Mouse (Mus musculus) neural tube, embryonic 11.5 days (tissue): ENCODE results near the gene Spata21. TPM values are rescaled to one million over a fixed set of nuclear protein-coding genes. Genes with fewer than 3 reads are reported as not detected.

Experiments used
- ATAC-seq: fragments of 200-750 bp; cut with Nextera tagmentation; 2 replicates; pipeline ENCODE4 v1.8.0; 2017; ENCODE audit warnings: moderate number of reproducible peaks, mild to moderate bottlenecking, moderate TSS enrichment, moderate library complexity; ENCODE audit not compliant: insufficient read depth, low FRiP score, low TSS enrichment
- DNase-seq: peaks from one replicate; pipeline ENCODE4 v3.0.0-alpha.2; 2015; ENCODE audit warnings: low spot score
- H3K27ac ChIP-seq: fragments of 300-500 bp; sonication (generic); 2 replicates; pipeline ENCODE4 v1.5.1; 2014; ENCODE audit warnings: low read depth, mild to moderate bottlenecking, low read length
- H3K27me3 ChIP-seq: fragments of 300-500 bp; sonication (generic); 2 replicates; pipeline ENCODE4 v1.6.1; 2014; ENCODE audit warnings: mild to moderate bottlenecking, low read length, mixed read lengths; ENCODE audit not compliant: control insufficient read depth, insufficient read depth
- H3K36me3 ChIP-seq: fragments of 300-500 bp; sonication (generic); 2 replicates; pipeline ENCODE4 v1.6.1; 2014; ENCODE audit warnings: mild to moderate bottlenecking, low read length, moderate library complexity, mixed read lengths; ENCODE audit not compliant: control insufficient read depth, insufficient read depth
- H3K4me1 ChIP-seq: fragments of 300-500 bp; sonication (generic); 2 replicates; pipeline ENCODE4 v1.6.1; 2014; ENCODE audit warnings: low read length, mixed read lengths; ENCODE audit not compliant: control insufficient read depth, insufficient read depth
- H3K4me2 ChIP-seq: fragments of 300-500 bp; sonication (generic); 2 replicates; pipeline ENCODE4 v1.6.1; 2014; ENCODE audit warnings: low read depth, mild to moderate bottlenecking, moderate library complexity
- H3K4me3 ChIP-seq: fragments of 300-500 bp; sonication (generic); 2 replicates; pipeline ENCODE4 v1.5.1; 2014; ENCODE audit warnings: low read depth, low read length
- H3K9ac ChIP-seq: fragments of 300-500 bp; sonication (generic); 2 replicates; pipeline ENCODE4 v1.6.1; 2014; ENCODE audit warnings: mild to moderate bottlenecking, low read length
- H3K9me3 ChIP-seq: fragments of 300-500 bp; sonication (generic); 2 replicates; pipeline ENCODE4 v1.6.1; 2016; ENCODE audit warnings: low read length; ENCODE audit not compliant: control insufficient read depth
- WGBS: fragments of 180-500 bp; shearing (Covaris S2); extraction: QIAGEN DNeasy Blood & Tissue Kit; methylation state at CpG from one replicate; pipeline ENCODE4 v1.1.7; 2014; 5-methylcytosine and 5-hydroxymethylcytosine counted together
- polyA plus RNA-seq: library from polyadenylated mRNA; unstranded; fragments of >200 nt; fragmentation: Nextera tagmentation; extraction: Ambion mirVana; gene quantifications from 2 replicates; pipeline ENCODE4 v1.2.1, GENCODE M21; 2014

The Spata21 gene
- not detected in 2 replicates for polyA plus RNA-seq

DNA sequence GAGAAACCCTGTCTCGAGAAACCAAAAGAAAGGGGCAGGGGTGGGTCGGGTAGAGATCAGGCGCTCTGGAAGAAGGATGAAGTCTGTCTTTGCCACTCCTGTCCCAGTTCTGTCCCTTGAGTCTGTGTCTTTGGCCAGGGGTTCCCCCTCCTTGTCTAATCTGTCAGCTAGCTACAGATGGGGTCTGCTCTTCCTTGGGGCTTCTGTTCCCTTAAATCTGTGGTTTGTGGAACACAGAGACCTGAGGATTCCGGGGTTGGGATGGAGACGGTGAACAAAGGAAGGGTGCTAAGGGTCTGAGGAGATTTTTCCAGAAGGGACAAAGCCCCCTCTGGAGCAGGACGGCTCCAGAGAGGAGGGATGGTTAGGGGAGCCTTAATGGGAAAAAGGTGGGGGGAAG, at the start of gene Spata21:
Gene Spata21, plus strand, starts transcription at position 301 of the 400 bp plus-strand sequence.
- ATAC-seq: no peak
- WGBS: 80% methylated on average over 6 of the region's 6 CpGs
- no peak within 1 kb of the TSS for H3K27ac ChIP-seq
- H3K4me1 ChIP-seq: no peaks in the 10 kb centered on the region
- H3K4me2 ChIP-seq: no peak within 1 kb of the TSS
- no peak for DNase-seq
- H3K9ac ChIP-seq: no peak within 1 kb of the TSS
- no peaks in the 10 kb centered on the region for H3K36me3 ChIP-seq
- no peaks in the 10 kb centered on the region for H3K27me3 ChIP-seq
- no peaks in the 10 kb centered on the region for H3K9me3 ChIP-seq
- no peak within 1 kb of the TSS for H3K4me3 ChIP-seq

DNA sequence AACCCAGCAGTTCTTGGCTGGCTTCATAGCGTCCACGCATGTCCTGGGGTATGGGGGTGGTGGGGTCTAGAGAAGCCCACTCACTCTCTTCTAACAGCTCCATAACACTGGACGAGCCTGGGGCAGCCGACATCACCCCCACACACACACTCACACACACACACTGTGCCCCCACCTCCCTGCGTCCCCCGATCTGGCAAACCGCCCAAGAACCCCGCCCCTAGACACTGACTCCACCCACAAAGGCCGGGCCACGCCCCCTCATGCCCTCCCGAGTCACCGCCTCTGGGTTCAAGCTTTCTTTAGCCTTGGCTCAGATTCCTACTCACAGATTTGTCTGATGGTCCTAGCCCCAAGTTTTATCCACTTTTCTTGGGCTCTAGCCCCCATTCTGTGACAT, 47.0 kb upstream of the Spata21 start:
- ATAC-seq (no peak), DNase-seq (no peak)
- Histone ChIP-seq H3K4me3 (no peak overlapping the region), H3K9ac (no peak overlapping the region), H3K27me3 (no peaks in the 10 kb centered on the region), H3K9me3 (no peaks in the 10 kb centered on the region), H3K27ac (no peak overlapping the region), H3K4me1 (no peaks in the 10 kb centered on the region), H3K36me3 (peaks cover 11% of the 10 kb centered on the region), H3K4me2 (no peak overlapping the region)
- 52% methylated on average over 12 of the region's 12 CpGs for WGBS

DNA sequence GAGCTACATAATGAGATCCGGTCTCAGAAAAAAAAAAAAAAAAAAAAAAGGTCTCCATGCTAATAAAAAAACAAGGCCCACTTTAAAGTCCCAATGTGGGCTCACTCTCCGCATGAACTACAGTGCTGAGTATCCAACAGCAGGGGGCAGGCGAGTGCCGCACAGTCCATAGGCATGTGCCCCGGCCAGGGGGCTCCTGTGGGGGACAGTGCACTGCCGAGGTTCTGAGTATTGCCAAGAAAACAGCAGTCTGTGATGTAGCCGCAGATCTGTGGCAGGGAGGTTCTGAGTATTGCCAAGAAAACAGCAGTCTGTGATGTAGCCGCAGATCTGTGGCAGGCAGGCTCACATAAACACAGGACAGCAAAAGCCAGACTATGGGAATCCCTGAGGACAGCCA, 43.3 kb upstream of the Spata21 start:
- Histone ChIP-seq H3K4me3 (no peak overlapping the region), H3K27ac (no peak overlapping the region), H3K9ac (no peak overlapping the region), H3K4me2 (no peak overlapping the region), H3K9me3 (no peaks in the 10 kb centered on the region), H3K36me3 (peaks cover 11% of the 10 kb centered on the region), H3K27me3 (no peaks in the 10 kb centered on the region), H3K4me1 (peaks cover 17% of the 10 kb centered on the region)
- ATAC-seq (no peak), DNase-seq (peak; percentile 83)
- WGBS: 24% methylated on average over 8 of the region's 8 CpGs

DNA sequence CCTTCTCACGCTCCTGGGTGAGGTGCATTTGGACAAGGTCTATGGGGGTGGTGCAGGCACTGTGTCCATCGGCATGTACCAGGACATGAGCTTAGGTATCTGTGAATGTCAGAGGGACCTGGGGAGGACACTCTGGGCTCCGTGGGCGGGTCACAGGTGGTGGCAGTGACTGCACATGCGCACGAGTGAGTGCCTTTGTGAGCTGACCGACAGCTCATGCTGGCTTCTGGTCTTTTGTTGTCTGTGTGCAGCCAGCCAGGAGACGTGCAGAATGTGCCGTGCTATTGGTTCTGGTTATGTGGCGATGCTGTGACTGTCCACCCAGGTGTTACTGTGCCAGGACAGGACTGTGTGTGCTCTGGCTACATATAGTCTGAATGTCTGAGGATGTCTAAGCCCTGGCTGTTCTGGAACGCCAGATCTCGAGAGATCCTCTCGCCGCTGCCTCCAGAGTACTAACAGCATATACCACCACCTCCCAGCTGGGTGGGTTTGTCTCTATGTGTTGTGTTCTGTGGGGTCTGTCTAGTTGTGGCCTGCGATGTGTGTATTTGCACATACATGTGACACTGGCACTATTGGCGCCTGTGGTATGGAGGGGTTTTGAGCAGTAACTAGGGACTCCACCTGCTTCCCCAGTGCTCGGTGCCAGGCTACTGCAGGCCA, 39.2 kb upstream of the Spata21 start:
- H3K4me2 ChIP-seq: peak overlapping the region; percentile 27
- peak overlapping the region; percentile 39 for H3K9ac ChIP-seq
- peaks cover 30% of the 10 kb centered on the region for H3K4me1 ChIP-seq
- H3K9me3 ChIP-seq: no peaks in the 10 kb centered on the region
- peak; percentile 32 for ATAC-seq
- H3K27me3 ChIP-seq: no peaks in the 10 kb centered on the region
- 45% methylated on average over 17 of the region's 17 CpGs for WGBS
- no peak overlapping the region for H3K4me3 ChIP-seq
- peak; percentile 59 for DNase-seq
- peaks cover 6% of the 10 kb centered on the region; the same call in 1 of the 2 replicates for H3K36me3 ChIP-seq
- peak overlapping the region; percentile 92 for H3K27ac ChIP-seq

DNA sequence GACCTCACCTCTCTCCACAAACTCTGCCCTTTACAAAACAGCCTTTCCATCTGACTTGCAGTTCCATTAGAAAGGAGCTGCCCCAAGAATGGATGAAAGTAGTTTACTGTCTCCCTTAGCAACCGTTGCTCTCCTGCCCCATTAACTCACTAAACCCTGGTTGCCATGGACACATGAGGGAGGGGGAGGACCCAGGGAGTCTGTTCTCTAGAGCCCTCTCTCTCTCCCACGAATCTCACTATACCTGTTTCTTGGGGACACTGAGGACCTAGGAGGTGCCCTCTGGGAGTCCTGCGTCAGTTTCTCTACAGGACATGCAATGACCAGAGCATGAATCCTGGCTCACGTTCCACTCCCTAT, 38.7 kb upstream of the Spata21 start:
- Histone ChIP-seq H3K9me3 (no peaks in the 10 kb centered on the region), H3K4me3 (no peak overlapping the region), H3K36me3 (peaks cover 6% of the 10 kb centered on the region; the same call in 1 of the 2 replicates)

DNA sequence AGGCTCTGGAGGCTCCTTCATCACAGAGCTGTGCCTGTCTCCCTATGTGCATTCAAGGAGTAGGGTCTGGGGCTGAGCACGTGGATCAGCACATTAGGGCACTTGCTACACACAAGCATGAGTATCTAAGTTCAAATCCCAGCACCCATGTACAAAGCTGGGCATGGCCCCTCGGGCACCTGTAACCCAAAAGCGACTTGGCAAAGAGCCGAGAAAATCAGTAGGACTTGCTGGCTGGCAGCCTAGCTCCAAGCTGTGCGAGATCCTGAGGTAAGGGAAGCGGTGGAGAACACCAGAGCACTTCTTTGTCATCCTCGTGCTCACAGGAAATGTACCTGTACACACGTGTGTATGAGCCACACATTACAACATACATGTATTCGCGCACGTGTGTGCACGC, 35.7 kb upstream of the Spata21 start:
- no peak overlapping the region for H3K4me2 ChIP-seq
- H3K36me3 ChIP-seq: no peaks in the 10 kb centered on the region; the same call in 1 of the 2 replicates
- ATAC-seq (no peak), DNase-seq (no peak)
- WGBS: 95% methylated on average over 12 of the region's 12 CpGs
- no peaks in the 10 kb centered on the region for H3K27me3 ChIP-seq
- no peak overlapping the region for H3K27ac ChIP-seq
- no peak overlapping the region for H3K4me3 ChIP-seq
- H3K4me1 ChIP-seq: peaks cover 31% of the 10 kb centered on the region
- H3K9ac ChIP-seq: no peak overlapping the region
- no peaks in the 10 kb centered on the region for H3K9me3 ChIP-seq

More for the DNA sequence above, 38.7 kb upstream of the Spata21 start:
- Histone ChIP-seq H3K4me2 (peak overlapping the region; percentile 27), H3K27ac (peak overlapping the region; percentile 92), H3K4me1 (peaks cover 31% of the 10 kb centered on the region), H3K9ac (peak overlapping the region; percentile 39), H3K27me3 (no peaks in the 10 kb centered on the region)
- DNase-seq (peak; percentile 85), ATAC-seq (peak; percentile 72)
- 32% methylated on average over 4 of the region's 4 CpGs for WGBS

DNA sequence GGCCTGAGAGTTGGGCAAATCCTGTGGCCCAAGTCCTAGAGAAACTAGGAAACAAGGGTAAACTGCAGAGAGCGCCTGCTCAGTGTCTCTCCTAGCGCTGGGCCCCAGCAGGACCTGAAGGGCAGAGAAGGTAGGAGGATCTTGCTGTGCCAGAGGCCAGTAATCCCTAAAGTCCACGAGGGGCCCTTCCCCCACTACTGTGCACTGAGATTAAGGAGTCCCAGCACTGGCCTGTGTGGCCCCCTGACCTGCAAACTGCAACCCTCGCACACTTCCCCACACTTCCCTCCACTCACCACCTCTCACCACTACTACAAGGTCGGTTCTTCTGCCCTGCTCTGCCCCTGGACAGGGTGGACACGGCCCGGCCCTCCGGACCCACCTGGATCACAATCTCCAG, 35.0 kb upstream of the Spata21 start:
- Histone ChIP-seq H3K4me1 (peaks cover 31% of the 10 kb centered on the region), H3K27ac (no peak overlapping the region)
- WGBS: 66% methylated on average over 8 of the region's 8 CpGs

DNA sequence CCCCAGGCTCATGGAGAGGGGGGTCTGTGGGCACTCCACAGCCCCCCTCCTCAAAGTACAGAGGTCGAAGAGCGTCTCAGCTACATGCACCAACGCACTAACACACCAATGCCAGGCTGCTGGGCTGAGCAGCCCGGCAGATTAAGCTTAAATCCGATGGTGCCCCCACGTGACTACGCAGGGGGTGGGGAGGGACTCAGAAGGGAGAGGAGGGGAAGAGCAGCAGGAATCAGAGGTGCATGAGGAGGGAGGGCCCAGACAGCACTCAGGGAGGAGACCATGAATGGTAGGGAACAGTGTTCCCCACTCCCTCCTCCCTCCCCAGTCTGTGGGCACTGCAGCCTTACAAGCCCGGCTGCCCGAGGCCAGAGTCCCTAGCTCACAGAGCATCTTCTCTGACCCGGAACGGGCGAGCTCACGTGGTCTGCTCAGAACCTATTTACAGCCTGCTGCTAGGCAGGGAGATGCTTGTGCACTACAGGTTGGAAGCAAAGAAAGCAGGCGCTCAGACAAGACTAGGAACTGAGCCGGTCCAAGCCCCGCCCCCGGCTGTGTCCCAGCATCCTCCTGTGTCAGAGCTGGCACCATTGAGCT, 34.5 kb upstream of the Spata21 start:
- no peak overlapping the region for H3K4me3 ChIP-seq
- 0 out of 2 replicates have a peak overlapping the region, but pooled peaks have one; percentile 7 for H3K4me2 ChIP-seq
- peaks cover 26% of the 10 kb centered on the region for H3K4me1 ChIP-seq
- WGBS: 38% methylated on average over 17 of the region's 17 CpGs
- no peaks in the 10 kb centered on the region for H3K9me3 ChIP-seq
- peak overlapping the region; percentile 47 for H3K9ac ChIP-seq
- 0 out of 2 replicates have a peak overlapping the region, but pooled peaks have one; percentile 56 for H3K27ac ChIP-seq
- H3K27me3 ChIP-seq: no peaks in the 10 kb centered on the region
- H3K36me3 ChIP-seq: no peaks in the 10 kb centered on the region; the same call in 1 of the 2 replicates
- ATAC-seq: no peak
- no peak for DNase-seq

More for the DNA sequence above, 35.0 kb upstream of the Spata21 start:
- ATAC-seq: no peak
- H3K4me3 ChIP-seq: no peak overlapping the region
- H3K9me3 ChIP-seq: no peaks in the 10 kb centered on the region
- no peaks in the 10 kb centered on the region; the same call in 1 of the 2 replicates for H3K36me3 ChIP-seq
- H3K4me2 ChIP-seq: no peak overlapping the region
- DNase-seq: no peak
- no peak overlapping the region; the same call in 1 of the 2 replicates for H3K9ac ChIP-seq
- H3K27me3 ChIP-seq: no peaks in the 10 kb centered on the region

DNA sequence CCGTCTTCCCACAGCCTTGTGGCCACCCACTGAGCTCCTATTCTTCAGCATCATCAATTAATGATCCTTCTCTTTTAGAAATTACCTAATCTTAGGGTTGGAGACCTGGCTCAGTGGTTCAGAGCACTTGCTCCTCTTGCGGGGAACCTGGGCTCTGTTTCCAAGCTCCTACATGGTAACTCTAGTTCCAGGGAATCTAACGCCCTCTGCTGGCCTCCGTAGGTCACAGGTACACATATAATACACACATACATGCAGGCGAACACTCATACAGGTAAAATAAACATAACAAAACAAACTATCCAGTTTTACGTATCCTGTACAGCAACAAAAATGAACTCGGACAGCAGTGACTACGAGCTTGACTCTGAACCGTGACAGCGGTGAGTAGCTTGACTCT, 31.2 kb upstream of the Spata21 start:
- WGBS: 96% methylated on average over 10 of the region's 10 CpGs
- ATAC-seq: no peak

More for the DNA sequence above, 31.2 kb upstream of the Spata21 start:
- Histone ChIP-seq H3K9me3 (no peaks in the 10 kb centered on the region), H3K4me2 (no peak overlapping the region), H3K4me1 (peaks cover 13% of the 10 kb centered on the region), H3K9ac (no peak overlapping the region), H3K36me3 (no peaks in the 10 kb centered on the region; the same call in 1 of the 2 replicates), H3K4me3 (no peak overlapping the region), H3K27me3 (no peaks in the 10 kb centered on the region), H3K27ac (no peak overlapping the region)
- DNase-seq: no peak
